Mouse (Mus musculus) CH12.LX (cell line): Measurements from ENCODE around the gene L2hgdh. TPM values are rescaled to one million over a fixed set of nuclear protein-coding genes. Genes with fewer than 3 reads are reported as not detected.
"Not testable (repeated sequence)": the region's sequence is repeated elsewhere in the genome, so short reads cannot be mapped to it uniquely, and the experiment has no call there.

Source experiments
- DNase-seq: peaks from one replicate; pipeline ENCODE4 v3.0.0-alpha.2; 2013; ENCODE audit errors: extremely low read depth
- H3K27ac ChIP-seq: 2 replicates; pipeline ENCODE4 v1.5.1; 2012; ENCODE audit warnings: low read depth, mild to moderate bottlenecking, control low read depth, moderate library complexity; ENCODE audit not compliant: insufficient read depth
- H3K27me3 ChIP-seq: replicated peaks from 2 replicates; pipeline ENCODE3; 2012; ENCODE audit warnings: inconsistent platforms
- H3K36me3 ChIP-seq, 2 experiments: replicated peaks in 1 of 2; 2 replicates each; pipeline versions ENCODE3 to v1.6.1; 2012; ENCODE audit warnings: inconsistent platforms in 1 of 2, low read length in 1 of 2, mild to moderate bottlenecking in 1 of 2, mixed read lengths in 1 of 2, moderate library complexity in 1 of 2; ENCODE audit not compliant: control insufficient read depth in 1 of 2, insufficient read depth in 1 of 2
- H3K4me1 ChIP-seq, 2 experiments: 2 replicates each; pipeline ENCODE4 v1.6.1; 2012; ENCODE audit warnings: inconsistent platforms in 1 of 2, moderate library complexity in 1 of 2; ENCODE audit not compliant: insufficient read depth in 2 of 2, control insufficient read depth in 1 of 2
- H3K4me2 ChIP-seq: 2 replicates; pipeline ENCODE4 v1.6.1; 2012; ENCODE audit warnings: low read depth, mild to moderate bottlenecking, control low read depth; ENCODE audit not compliant: poor library complexity, insufficient read depth, severe bottlenecking
- H3K4me3 ChIP-seq, 3 experiments: fragments of 150-350 bp in 1 of 3; sonication (generic) in 1 of 3; replicated peaks in 1 of 3; 2 replicates each; pipeline versions ENCODE3 to v1.5.1; 2011 to 2012; ENCODE audit warnings: low read depth in 2 of 3, low read length in 2 of 3, mild to moderate bottlenecking in 2 of 3, moderate library complexity in 2 of 3, control low read depth in 1 of 3, improper control_type of control experiment in 1 of 3, inconsistent platforms in 1 of 3, mixed read lengths in 1 of 3; ENCODE audit not compliant: poor library complexity in 1 of 3
- H3K79me2 ChIP-seq: replicated peaks from 2 replicates; pipeline ENCODE4 v1.6.1; 2012; ENCODE audit warnings: mild to moderate bottlenecking, moderate library complexity; ENCODE audit not compliant: control insufficient read depth, poor library complexity, insufficient read depth, severe bottlenecking; ENCODE audit errors: extremely low read depth
- H3K9ac ChIP-seq: 2 replicates; pipeline ENCODE4 v1.6.1; 2012; ENCODE audit warnings: low read depth, mild to moderate bottlenecking, control low read depth, moderate library complexity; ENCODE audit not compliant: insufficient read depth
- H3K9me3 ChIP-seq: replicated peaks from 2 replicates; pipeline ENCODE3; 2012; ENCODE audit warnings: low read length, inconsistent platforms, mixed read lengths
- CHD2 ChIP-seq: IDR thresholded peaks from 2 replicates; pipeline ENCODE4 v1.6.1; 2011; ENCODE audit warnings: low read length, improper control_type of control experiment
- CTCF ChIP-seq, 2 experiments: IDR thresholded peaks in 1 of 2; conservative IDR thresholded peaks in 1 of 2; 2 replicates each; pipeline ENCODE4 v1.5.1; 2011 to 2012; ENCODE audit warnings: low read depth in 2 of 2, low read length in 2 of 2, improper control_type of control experiment in 1 of 2, inconsistent platforms in 1 of 2, mild to moderate bottlenecking in 1 of 2, moderate library complexity in 1 of 2
- E2F4 ChIP-seq: IDR thresholded peaks from 2 replicates; pipeline ENCODE4 v1.6.1; 2011; ENCODE audit warnings: low read depth, low read length, improper control_type of control experiment; ENCODE audit not compliant: insufficient replicate concordance
- ELF1 ChIP-seq: IDR thresholded peaks from 2 replicates; pipeline ENCODE4 v1.6.1; 2014; ENCODE audit warnings: low read depth, mild to moderate bottlenecking, inconsistent platforms, low read length, improper control_type of control experiment
- EP300 ChIP-seq: IDR thresholded peaks from 2 replicates; pipeline ENCODE4 v1.6.1; 2011; ENCODE audit warnings: low read length, improper control_type of control experiment
- GABPA ChIP-seq: IDR thresholded peaks from 2 replicates; pipeline ENCODE4 v1.6.1; 2012; ENCODE audit warnings: low read depth, low read length, improper control_type of control experiment, inconsistent platforms; ENCODE audit not compliant: insufficient replicate concordance
- HCFC1 ChIP-seq: IDR thresholded peaks from 2 replicates; pipeline ENCODE4 v1.6.1; 2012; ENCODE audit warnings: low read depth, mild to moderate bottlenecking, inconsistent platforms, low read length, improper control_type of control experiment
- JUND ChIP-seq: conservative IDR thresholded peaks from 2 replicates; pipeline ENCODE4 v1.6.1; 2011; ENCODE audit warnings: low read depth, low read length, improper control_type of control experiment
- MAX ChIP-seq: IDR thresholded peaks from 2 replicates; pipeline ENCODE4 v1.6.1; 2011; ENCODE audit warnings: low read length, improper control_type of control experiment
- MXI1 ChIP-seq: IDR thresholded peaks from 2 replicates; pipeline ENCODE4 v1.6.1; 2011; ENCODE audit warnings: mild to moderate bottlenecking, low read depth, low read length, improper control_type of control experiment
- NRF1 ChIP-seq: IDR thresholded peaks from 2 replicates; pipeline ENCODE4 v1.6.1; 2014; ENCODE audit warnings: low read depth, mild to moderate bottlenecking, inconsistent platforms, low read length, improper control_type of control experiment, moderate library complexity
- POLR2A ChIP-seq: IDR thresholded peaks from 2 replicates; pipeline ENCODE4 v1.6.1; 2011; ENCODE audit warnings: low read depth, mild to moderate bottlenecking, improper control_type of control experiment, low read length
- RAD21 ChIP-seq: IDR thresholded peaks from 2 replicates; pipeline ENCODE4 v1.6.1; 2011; ENCODE audit warnings: low read depth, mild to moderate bottlenecking, low read length, improper control_type of control experiment, moderate library complexity
- SIN3A ChIP-seq: IDR thresholded peaks from 2 replicates; pipeline ENCODE4 v1.6.1; 2012; ENCODE audit warnings: low read length, improper control_type of control experiment, inconsistent platforms
- SMC3 ChIP-seq: IDR thresholded peaks from 2 replicates; pipeline ENCODE4 v1.6.1; 2011; ENCODE audit warnings: low read depth, low read length, improper control_type of control experiment
- TBP ChIP-seq: conservative IDR thresholded peaks from 2 replicates; pipeline ENCODE4 v1.6.1; 2011; ENCODE audit warnings: low read depth, low read length, improper control_type of control experiment
- USF1 ChIP-seq: IDR thresholded peaks from 2 replicates; pipeline ENCODE4 v1.6.1; 2014; ENCODE audit warnings: low read depth, mild to moderate bottlenecking, inconsistent platforms, low read length, improper control_type of control experiment
- ZKSCAN1 ChIP-seq: IDR thresholded peaks from 2 replicates; pipeline ENCODE4 v1.6.1; 2012; ENCODE audit warnings: low read depth, inconsistent platforms, low read length, improper control_type of control experiment, borderline replicate concordance
- ZMIZ1 ChIP-seq: IDR thresholded peaks from 2 replicates; pipeline ENCODE4 v1.6.1; 2012; ENCODE audit warnings: low read depth, mild to moderate bottlenecking, inconsistent platforms, low read length, improper control_type of control experiment
- ZNF384 ChIP-seq: IDR thresholded peaks from 2 replicates; pipeline ENCODE4 v1.6.1; 2012; ENCODE audit warnings: low read depth, low read length, improper control_type of control experiment, inconsistent platforms
- dilution Hi-C: fragments of 300-500 bp; cut with MboI; formaldehyde crosslinking; loops from 2 replicates; pipeline ENCODE4 v1.14.3; 2020; ENCODE audit warnings: low sequenced_read_pairs; ENCODE audit not compliant: extremely low pct_unique_long_range_greater_than_20kb, extremely low pct_ligation_motif_present
- in situ Hi-C: fragments of 300-500 bp; cut with MboI; formaldehyde crosslinking; loops from 3 replicates; pipeline ENCODE4 v1.14.3; 2019; ENCODE audit warnings: low sequenced_read_pairs, low pct_ligation_motif_present, low pct_unique_long_range_greater_than_20kb, mixed read lengths
- polyA plus RNA-seq: library from polyadenylated mRNA; unstranded; fragments of >175 nt; gene quantifications from 2 replicates; pipeline ENCODE4 v1.2.1, GENCODE M21; 2012; ENCODE audit warnings: low read depth; ENCODE audit not compliant: insufficient read length
- total RNA-seq, 2 experiments: library from RNA; depleted of rRNA; stranded (reverse); fragments of 300-350 nt in 1 of 2; fragments of >200 nt in 1 of 2; gene quantifications; 2 replicates each; pipeline ENCODE4 v1.2.3; 2012 to 2014

L2hgdh gene
- total and polyA plus RNA-seq, 3 experiments = 12.1 to 24.3 (median 15.4) TPM

DNA sequence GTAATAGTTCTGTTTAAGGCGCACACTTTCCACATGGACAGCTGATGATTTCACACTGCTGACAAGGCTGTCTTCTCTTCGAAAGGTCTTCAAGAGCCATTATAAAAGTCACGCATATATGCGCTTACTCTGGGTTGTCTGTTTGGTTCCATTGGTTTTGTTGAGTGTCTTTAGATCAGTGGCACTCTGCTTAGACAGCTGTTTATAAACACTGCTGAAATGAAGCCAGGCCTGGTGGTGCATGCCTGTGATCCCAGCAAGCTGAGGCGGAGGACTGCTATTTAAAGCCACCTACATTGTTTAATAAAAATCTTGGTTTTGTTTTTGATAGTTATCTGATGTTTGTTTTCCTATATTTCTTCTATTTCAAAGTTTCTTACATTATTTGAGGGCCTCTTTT is 58.0 kb downstream of the L2hgdh start:
- H3K27ac ChIP-seq = no peak overlapping the region
- H3K4me2 ChIP-seq = no peak overlapping the region
- H3K4me3 ChIP-seq = no peak overlapping the region
- no peak overlapping the region for H3K9ac ChIP-seq
- no peaks in the 10 kb centered on the region for H3K27me3 ChIP-seq
- no peak for DNase-seq
- H3K4me1 ChIP-seq = no peaks in the 10 kb centered on the region
- TF ChIP-seq EP300 (no peak), E2F4 (no peak), CHD2 (no peak), SIN3A (no peak), ZNF384 (no peak), TBP (no peak), JUND (no peak), SMC3 (no peak), POLR2A (no peak), RAD21 (no peak), MXI1 (no peak), ELF1 (no peak), USF1 (no peak), CTCF (conservative IDR thresholded peaks at IDR 0.05 in 1 of 2, IDR thresholded peaks at IDR 0.05 in 1 of 2; ENCODE audit: low read depth in 2 of 2, low read length in 2 of 2) (no peak), ZKSCAN1 (no peak), NRF1 (no peak), ZMIZ1 (no peak)
- H3K36me3 ChIP-seq = no peaks in the 10 kb centered on the region
- dilution Hi-C loops = no loop called here
- H3K79me2 ChIP-seq = 0 out of 2 replicates have a peak, but pooled peaks cover 4% of the 10 kb centered on the region
- in situ Hi-C loops = no loop called here
- H3K9me3 ChIP-seq = no peaks in the 10 kb centered on the region

DNA sequence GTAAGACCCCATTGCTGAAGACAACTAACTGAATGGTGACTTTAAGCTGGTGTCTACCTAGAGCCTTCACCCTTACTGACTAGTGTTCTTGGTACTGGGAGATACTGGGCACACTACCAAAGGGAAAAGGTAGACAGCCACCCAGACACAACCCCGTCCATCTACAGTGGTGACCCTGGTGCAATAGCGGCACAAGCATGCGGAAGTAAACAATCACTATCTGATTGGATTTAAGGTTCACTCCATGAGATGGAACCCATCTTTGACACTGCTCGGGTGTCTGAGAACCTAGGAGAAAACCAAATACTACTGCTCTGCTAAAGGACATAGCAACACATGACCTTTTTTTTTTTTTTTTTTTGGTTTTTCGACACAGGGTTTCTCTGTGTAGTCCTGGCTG is 63.0 kb downstream of the L2hgdh start:
- Histone ChIP-seq H3K36me3 (peaks cover 0 to 2% of the 10 kb centered on the region in 2 experiments), H3K27ac (no peak overlapping the region), H3K79me2 (peaks cover 2% of the 10 kb centered on the region; the same call in 1 of the 2 replicates), H3K9ac (no peak overlapping the region), H3K4me1 (no peaks in the 10 kb centered on the region), H3K4me3 (no peak overlapping the region), H3K9me3 (no peaks in the 10 kb centered on the region), H3K4me2 (no peak overlapping the region), H3K27me3 (no peaks in the 10 kb centered on the region)
- dilution Hi-C loops = no loop called here
- DNase-seq = no peak
- TF ChIP-seq MAX = no peak
- no peak for TF ChIP-seq SMC3
- TF ChIP-seq EP300 = no peak
- no peak for TF ChIP-seq GABPA
- no peak for TF ChIP-seq TBP
- TF ChIP-seq HCFC1 = no peak
- in situ Hi-C loops = no loop called here

DNA sequence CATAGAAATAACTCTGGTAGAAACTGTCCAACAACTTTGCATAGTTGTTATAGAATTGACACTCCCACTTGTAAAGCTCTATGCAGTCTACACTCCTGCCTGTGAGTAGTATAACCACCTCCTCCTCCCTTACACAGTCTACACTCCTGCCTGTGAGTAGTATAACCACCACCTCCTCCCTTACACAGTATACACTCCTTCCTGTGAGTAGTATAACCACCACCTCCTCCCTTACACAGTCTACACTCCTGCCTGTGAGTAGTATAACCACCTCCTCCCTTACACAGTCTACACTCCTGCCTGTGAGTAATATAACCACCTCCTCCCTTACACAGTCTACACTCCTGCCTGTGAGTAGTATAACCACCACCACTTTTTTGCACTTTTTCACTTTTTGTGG is 70.7 kb downstream of the L2hgdh start:
- H3K4me2 ChIP-seq, in situ Hi-C loops, H3K4me1 ChIP-seq, H3K27ac ChIP-seq, dilution Hi-C loops, H3K9me3 ChIP-seq, H3K79me2 ChIP-seq, H3K9ac ChIP-seq, H3K27me3 ChIP-seq, H3K4me3 ChIP-seq: not testable (repeated sequence)
- H3K36me3 ChIP-seq = peaks cover 4 to 22% of the 10 kb centered on the region in 2 experiments
- DNase-seq = peak; percentile 14
